ENCODE assay signal across 9 mouse cellular contexts in genomic region chr7:98102488-98102887, GRCm38 (mm10). TPM values are rescaled to one million over a fixed set of nuclear protein-coding genes. Genes with fewer than 3 reads are reported as not detected.
DNase-seq lines count a peak whose midpoint lies in the region; ATAC-seq and TF ChIP-seq lines count a peak whose summit lies in the region.
"Had no signal": no experiment of that assay in that cellular context is flagged by ENCODE, and none has a peak within 500 bp of the region (broad histone marks: within the 10 kb centered on the region; RNA-seq: fewer than 3 reads in every experiment).

No protein-coding gene starts in this region.

- peak overlapping the region; percentile 42 for H3K4me3 ChIP-seq in megakaryocyte, embryonic 14.5 days (replicated peaks)
- H3K4me3 ChIP-seq in heart, postnatal 0 days (ENCODE audit: low read depth, low read length) = no peak overlapping the region
- peak overlapping the region; percentile 54 for H3K4me3 ChIP-seq in liver, embryonic 13.5 days (replicated peaks)

- WGBS in heart, postnatal 0 days = 96% methylated on average over 11 of the region's 11 CpGs
- 85% methylated on average over 11 of the region's 11 CpGs for WGBS in liver, embryonic 13.5 days (ENCODE audit: insufficient replicate concordance)

- H3K4me1 ChIP-seq in megakaryocyte, embryonic 14.5 days = peaks cover 44% of the 10 kb centered on the region
- H3K4me1 ChIP-seq in heart, postnatal 0 days (ENCODE audit: control insufficient read depth, insufficient read depth) = peaks cover 16% of the 10 kb centered on the region
- peaks cover 26% of the 10 kb centered on the region for H3K4me1 ChIP-seq in liver, embryonic 13.5 days (replicated peaks)

- peak overlapping the region; percentile 57 for H3K4me2 ChIP-seq in heart, postnatal 0 days (ENCODE audit: low read depth, low read length)
- peak overlapping the region; percentile 65 for H3K4me2 ChIP-seq in liver, embryonic 13.5 days

- H3K9me3 ChIP-seq in megakaryocyte, embryonic 14.5 days = peaks cover 14% of the 10 kb centered on the region
- 0 out of 2 replicates have a peak, but pooled peaks cover under 1% of the 10 kb centered on the region for H3K9me3 ChIP-seq in heart, postnatal 0 days (replicated peaks; ENCODE audit: control insufficient read depth, low read length)
- no peaks in the 10 kb centered on the region for H3K9me3 ChIP-seq in liver, embryonic 13.5 days (replicated peaks)
- H3K9me3 ChIP-seq: heart, embryonic 15.5 days had no signal

- no peak for TF ChIP-seq CTCF in heart, postnatal 0 days (IDR thresholded peaks at IDR 0.05; ENCODE audit: low read depth)

- TF ChIP-seq EP300 in heart, postnatal 0 days (IDR thresholded peaks at IDR 0.05; ENCODE audit: low read depth) = no peak

- ATAC-seq in megakaryocyte, adult 5-6 weeks (ENCODE audit: poor library complexity, severe bottlenecking) = no peak
- ATAC-seq in heart, postnatal 0 days (ENCODE audit: insufficient read depth, low read depth) = no peak
- no peak for ATAC-seq in liver, embryonic 13.5 days (ENCODE audit: low read depth)

- H3K27ac ChIP-seq in heart, postnatal 0 days (ENCODE audit: low read depth) = peak overlapping the region; percentile 68; the same call in 1 of the 2 replicates
- H3K27ac ChIP-seq in liver, embryonic 13.5 days = no peak overlapping the region

- no peaks in the 10 kb centered on the region for H3K36me3 ChIP-seq in megakaryocyte, embryonic 14.5 days (replicated peaks; ENCODE audit: low read length)
- H3K36me3 ChIP-seq in heart, postnatal 0 days (replicated peaks; ENCODE audit: control insufficient read depth, insufficient read depth, low read length) = no peaks in the 10 kb centered on the region
- peaks cover 5% of the 10 kb centered on the region for H3K36me3 ChIP-seq in liver, embryonic 13.5 days
- H3K36me3 ChIP-seq: heart, embryonic 15.5 days had no signal

- H3K9ac ChIP-seq in heart, postnatal 0 days (replicated peaks; ENCODE audit: low read depth, low read length) = peak overlapping the region; percentile 45
- H3K9ac ChIP-seq in liver, embryonic 13.5 days = peak overlapping the region; percentile 67

- DNase-seq in heart, postnatal 0 days (ENCODE audit: low spot score) = no peak
- DNase-seq in liver, embryonic 13.5 days = no peak
- no peak for DNase-seq in ovary, postnatal 10 days (ENCODE audit: low spot score)
- no peak for DNase-seq in spleen, postnatal 36 days (ENCODE audit: low spot score in 2 of 2)
- DNase-seq in layer of hippocampus, postnatal 14 days (ENCODE audit: low spot score in 2 of 2) = no peak

- H3K27me3 ChIP-seq in megakaryocyte, embryonic 14.5 days (replicated peaks) = peaks cover 71% of the 10 kb centered on the region
- H3K27me3 ChIP-seq in heart, postnatal 0 days (ENCODE audit: control insufficient read depth, insufficient read depth, low read length) = no peaks in the 10 kb centered on the region
- no peaks in the 10 kb centered on the region for H3K27me3 ChIP-seq in liver, embryonic 13.5 days
- H3K27me3 ChIP-seq: heart, embryonic 15.5 days had no signal

RNA-seq across cellular contexts. Expression of gene Myo7a, which starts 16.8 kb away (rescaled TPM):
- polyA plus RNA-seq in megakaryocyte, embryonic 14.5 days (2012; ENCODE audit: insufficient read depth, low replicate concordance) = 37.5 and 149 TPM in 2 replicates
- 7.3 and 8.4 TPM in 2 replicates for total RNA-seq in megakaryocyte, adult 5-6 weeks (2015)
- 12.7 and 13.9 TPM in 2 replicates for total RNA-seq in megakaryocyte, adult 5-6 weeks (2017)
- total RNA-seq in heart, postnatal 0 days (2014; rRNA removed; ENCODE audit: low replicate concordance) = 7.1 and 20.0 TPM in 2 replicates
- polyA plus RNA-seq in heart, postnatal 0 days (2015; fragmentation: Nextera tagmentation; extraction: Ambion mirVana) = 3.6 and 3.7 TPM in 2 replicates
- polyA plus RNA-seq in liver, embryonic 13.5 days (2015; fragmentation: Nextera tagmentation; extraction: Ambion mirVana) = 8.0 and 8.3 TPM in 2 replicates
- 10 to 100 TPM; 13.5 to 14.4 TPM for total RNA-seq in layer of hippocampus, postnatal 14 days (2021)

RNA-seq across cellular contexts. Expression of gene Omp, which starts 42.8 kb away (rescaled TPM):
- 0.29 TPM in 1 of 2 replicates, not detected in the other for polyA plus RNA-seq in megakaryocyte, embryonic 14.5 days (2012; ENCODE audit: insufficient read depth, low replicate concordance)
- not detected in 2 replicates for total RNA-seq in megakaryocyte, adult 5-6 weeks (2015)
- total RNA-seq in megakaryocyte, adult 5-6 weeks (2017) = not detected in 2 replicates
- total RNA-seq in heart, postnatal 0 days (2014; rRNA removed; ENCODE audit: low replicate concordance) = 0.39 TPM in 1 of 2 replicates, not detected in the other
- 0.05 TPM in 1 of 2 replicates, not detected in the other for polyA plus RNA-seq in heart, postnatal 0 days (2015; fragmentation: Nextera tagmentation; extraction: Ambion mirVana)
- 0.50 and 0.76 TPM in 2 replicates for polyA plus RNA-seq in liver, embryonic 13.5 days (2015; fragmentation: Nextera tagmentation; extraction: Ambion mirVana)
- total RNA-seq in layer of hippocampus, postnatal 14 days (2021) = 1 to 10 TPM; 1.1 to 1.5 TPM
- polyA plus RNA-seq: activated CD4-positive, CD25-positive, alpha-beta regulatory T cell, adult 4 months had no signal
